Mouse (Mus musculus) heart, adult 2 months (tissue): Measurements from ENCODE around the gene Tbc1d14. TPM values are rescaled to one million over a fixed set of nuclear protein-coding genes. Genes with fewer than 3 reads are reported as not detected.
A peak's percentile ranks its signal among the peaks of the same experiment; 100 is the strongest.

Source experiments
- DNase-seq, 2 experiments: peaks; one replicate each; pipeline ENCODE4 v3.0.0; 2021
- H3K27ac ChIP-seq: fragments of 200-600 bp; 2 replicates; pipeline ENCODE4 v1.8.1; 2022
- H3K27me3 ChIP-seq: fragments of 200-500 bp; 2 replicates; pipeline ENCODE4 v1.6.1; 2012; ENCODE audit warnings: mild to moderate bottlenecking, low read length, inconsistent platforms, mixed read lengths; ENCODE audit not compliant: control insufficient read depth, insufficient read depth
- H3K36me3 ChIP-seq: fragments of 200-500 bp; 2 replicates; pipeline ENCODE4 v1.6.1; 2012; ENCODE audit warnings: low read length, inconsistent platforms; ENCODE audit not compliant: control insufficient read depth, insufficient read depth
- H3K4me1 ChIP-seq: fragments of 200-500 bp; 2 replicates; pipeline ENCODE4 v1.6.1; 2011; ENCODE audit warnings: low read length; ENCODE audit not compliant: control insufficient read depth, insufficient read depth
- H3K4me3 ChIP-seq: fragments of 200-600 bp; 2 replicates; pipeline ENCODE4 v1.8.1; 2022
- H3K79me2 ChIP-seq: fragments of 200-500 bp; replicated peaks from 2 replicates; pipeline ENCODE4 v1.6.1; 2012; ENCODE audit warnings: mild to moderate bottlenecking, inconsistent platforms, low read length, moderate library complexity, mixed read lengths; ENCODE audit not compliant: control insufficient read depth, insufficient read depth
- H3K9ac ChIP-seq: fragments of 200-500 bp; 2 replicates; pipeline ENCODE4 v1.6.1; 2012; ENCODE audit warnings: low read depth, mild to moderate bottlenecking, control low read depth, inconsistent platforms, low read length, mixed read lengths
- CTCF ChIP-seq: fragments of 200-600 bp; IDR thresholded peaks from 2 replicates; pipeline ENCODE4 v1.8.1; 2022; ENCODE audit warnings: antibody characterized with exemption, mild to moderate bottlenecking, moderate library complexity
- EP300 ChIP-seq: fragments of 200-500 bp; IDR thresholded peaks from 2 replicates; pipeline ENCODE4 v1.6.1; 2011; ENCODE audit warnings: low read depth, low read length, control low read depth; ENCODE audit not compliant: insufficient read depth
- POLR2A ChIP-seq: fragments of 200-500 bp; IDR thresholded peaks from 2 replicates; pipeline ENCODE4 v1.6.1; 2011; ENCODE audit warnings: mild to moderate bottlenecking, low read depth, low read length, control low read depth; ENCODE audit not compliant: insufficient read depth
- WGBS: fragments of 180-500 bp; shearing (Covaris S2); methylation state at CpG from one replicate; pipeline ENCODE4 v1.1.7; 2018; 5-methylcytosine and 5-hydroxymethylcytosine counted together
- intact Hi-C: fragments of 180-260 bp; cut with DNase I; formaldehyde crosslinking; loops from one replicate; pipeline ENCODE4 v1.15.1; 2025
- polyA plus RNA-seq: library from polyadenylated mRNA; depleted of rRNA; stranded (reverse); fragments of >200 nt; gene quantifications from 2 replicates; pipeline ENCODE4 v1.2.3, GENCODE M21; 2012
- total RNA-seq, 2 experiments: library from RNA; stranded (reverse); gene quantifications; 2 replicates each; pipeline ENCODE4 v1.2.3; 2021

Gene Tbc1d14
- total and polyA plus RNA-seq, 3 experiments, result 11.7 to 13.0 (median 12.4) TPM

GRCm38 (mm10) chr5:36526274-36526673 is 66.8 kb downstream of the Tbc1d14 start:
- no peaks in the 10 kb centered on the region for H3K36me3 ChIP-seq
- peaks cover 3% of the 10 kb centered on the region; the same call in 1 of the 2 replicates for H3K79me2 ChIP-seq
- H3K27me3 ChIP-seq, result no peaks in the 10 kb centered on the region
- peaks cover 11% of the 10 kb centered on the region for H3K4me1 ChIP-seq
- intact Hi-C loops, result loop anchor here (5.0 kb wide), 1 partner anchor 216 kb away; no protein-coding TSS in a partner anchor
- WGBS, result 68% methylated on average over 5 of the region's 5 CpGs
- DNase-seq, result no peak
- TF ChIP-seq CTCF, result peak; percentile 65
- TF ChIP-seq POLR2A, result no peak
- H3K27ac ChIP-seq, result no peak overlapping the region
- no peak overlapping the region for H3K4me3 ChIP-seq
- no peak overlapping the region for H3K9ac ChIP-seq

- Histone ChIP-seq H3K4me3 (no peak overlapping the region), H3K4me1 (peaks cover 10% of the 10 kb centered on the region), H3K27me3 (no peaks in the 10 kb centered on the region), H3K36me3 (no peaks in the 10 kb centered on the region), H3K9ac (no peak overlapping the region), H3K79me2 (peaks cover 3% of the 10 kb centered on the region; the same call in 1 of the 2 replicates), H3K27ac (no peak overlapping the region)
- WGBS, result 71% methylated on average over 2 of the region's 2 CpGs
- DNase-seq, result no peak
- intact Hi-C loops, result loop anchor here (5.0 kb wide), 1 partner anchor 217 kb away; no protein-coding TSS in a partner anchor
- TF ChIP-seq EP300 (no peak), POLR2A (no peak), CTCF (no peak)
Observed at GRCm38 (mm10) chr5:36525216-36525615, 67.9 kb downstream of the Tbc1d14 start.

- intact Hi-C loops, result no loop called here
- Histone ChIP-seq H3K79me2 (no peaks in the 10 kb centered on the region; the same call in 1 of the 2 replicates), H3K27me3 (no peaks in the 10 kb centered on the region), H3K4me3 (no peak overlapping the region), H3K9ac (no peak overlapping the region), H3K27ac (no peak overlapping the region), H3K4me1 (peaks cover 1% of the 10 kb centered on the region; the same call in 1 of the 2 replicates), H3K36me3 (no peaks in the 10 kb centered on the region)
- 39% methylated on average over 5 of the region's 5 CpGs for WGBS
- TF ChIP-seq POLR2A, result no peak
- DNase-seq, result no peak
Observed at GRCm38 (mm10) chr5:36523219-36523703, 69.8 kb downstream of the Tbc1d14 start.

GRCm38 (mm10) chr5:36522782-36523181 is 70.3 kb downstream of the Tbc1d14 start:
- H3K79me2 ChIP-seq, result no peaks in the 10 kb centered on the region; the same call in 1 of the 2 replicates
- 11% methylated on average over 2 of the region's 2 CpGs for WGBS
- intact Hi-C loops, result no loop called here
- H3K4me3 ChIP-seq, result no peak overlapping the region
- H3K27me3 ChIP-seq, result no peaks in the 10 kb centered on the region
- no peaks in the 10 kb centered on the region for H3K36me3 ChIP-seq
- H3K27ac ChIP-seq, result no peak overlapping the region
- peaks cover 1% of the 10 kb centered on the region; the same call in 1 of the 2 replicates for H3K4me1 ChIP-seq
- TF ChIP-seq CTCF (no peak), EP300 (no peak), POLR2A (no peak)
- DNase-seq, result no peak
- no peak overlapping the region for H3K9ac ChIP-seq

- H3K4me1 ChIP-seq, result peaks cover 1% of the 10 kb centered on the region; the same call in 1 of the 2 replicates
- no peak overlapping the region for H3K9ac ChIP-seq
- no peak overlapping the region for H3K27ac ChIP-seq
- WGBS, result 88% methylated on average over 3 of the region's 3 CpGs
- no peaks in the 10 kb centered on the region for H3K36me3 ChIP-seq
- no peak for DNase-seq
- H3K4me3 ChIP-seq, result no peak overlapping the region
- no peaks in the 10 kb centered on the region for H3K79me2 ChIP-seq
- TF ChIP-seq POLR2A (no peak), EP300 (no peak), CTCF (no peak)
- H3K27me3 ChIP-seq, result no peaks in the 10 kb centered on the region
- intact Hi-C loops, result no loop called here
Observed at GRCm38 (mm10) chr5:36519751-36520150, 73.3 kb downstream of the Tbc1d14 start.

- Histone ChIP-seq H3K27ac (no peak overlapping the region), H3K36me3 (no peaks in the 10 kb centered on the region), H3K9ac (no peak overlapping the region), H3K79me2 (no peaks in the 10 kb centered on the region), H3K4me3 (no peak overlapping the region), H3K4me1 (no peaks in the 10 kb centered on the region), H3K27me3 (no peaks in the 10 kb centered on the region)
- intact Hi-C loops, result no loop called here
- TF ChIP-seq CTCF, result no peak
- TF ChIP-seq EP300, result no peak
- no peak for TF ChIP-seq POLR2A
- no peak for DNase-seq
- WGBS, result 97% methylated on average over 3 of the region's 3 CpGs
Observed at GRCm38 (mm10) chr5:36517596-36517995, 75.5 kb downstream of the Tbc1d14 start.

- H3K4me1 ChIP-seq, result no peaks in the 10 kb centered on the region
- TF ChIP-seq POLR2A (no peak), EP300 (no peak), CTCF (no peak)
- no peak overlapping the region for H3K27ac ChIP-seq
- no peaks in the 10 kb centered on the region for H3K27me3 ChIP-seq
- no peak overlapping the region for H3K9ac ChIP-seq
- intact Hi-C loops, result no loop called here
- no peak for DNase-seq
- H3K79me2 ChIP-seq, result no peaks in the 10 kb centered on the region
- 86% methylated on average over 5 of the region's 5 CpGs for WGBS
- H3K36me3 ChIP-seq, result no peaks in the 10 kb centered on the region
- H3K4me3 ChIP-seq, result no peak overlapping the region
Observed at GRCm38 (mm10) chr5:36515558-36515957, 77.5 kb downstream of the Tbc1d14 start.
